Mouse (Mus musculus): ENCODE data around the gene Bcl7a. TPM values are rescaled to one million over a fixed set of nuclear protein-coding genes. Genes with fewer than 3 reads are reported as not detected.

Gene Bcl7a
- total and polyA plus RNA-seq, 3 experiments: 14.8 to 49.4 (median 41.0) TPM

DNA sequence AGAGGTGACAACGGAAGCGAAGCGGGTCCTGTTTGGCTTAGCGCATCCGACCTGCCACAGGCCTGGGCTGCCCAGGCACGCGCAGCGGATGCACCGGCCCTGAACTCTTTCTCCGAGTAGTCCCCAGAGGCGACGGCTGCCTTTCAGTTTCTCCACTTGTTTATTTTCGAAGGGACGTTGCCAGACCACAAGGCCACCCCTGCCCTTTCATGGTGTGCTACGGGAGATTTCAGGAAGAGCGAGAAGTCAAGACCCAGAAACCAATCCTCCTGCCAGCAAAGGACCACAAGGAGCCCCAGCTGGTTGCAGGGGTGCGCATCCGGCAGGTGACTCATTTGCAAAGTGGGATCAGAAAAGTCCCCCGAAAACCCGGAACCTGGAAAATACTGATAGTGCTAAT lies 38.3 kb downstream of the Bcl7a start:
- H3K4me3 ChIP-seq (ENCODE audit: low read depth, low read length): no peak overlapping the region

DNA sequence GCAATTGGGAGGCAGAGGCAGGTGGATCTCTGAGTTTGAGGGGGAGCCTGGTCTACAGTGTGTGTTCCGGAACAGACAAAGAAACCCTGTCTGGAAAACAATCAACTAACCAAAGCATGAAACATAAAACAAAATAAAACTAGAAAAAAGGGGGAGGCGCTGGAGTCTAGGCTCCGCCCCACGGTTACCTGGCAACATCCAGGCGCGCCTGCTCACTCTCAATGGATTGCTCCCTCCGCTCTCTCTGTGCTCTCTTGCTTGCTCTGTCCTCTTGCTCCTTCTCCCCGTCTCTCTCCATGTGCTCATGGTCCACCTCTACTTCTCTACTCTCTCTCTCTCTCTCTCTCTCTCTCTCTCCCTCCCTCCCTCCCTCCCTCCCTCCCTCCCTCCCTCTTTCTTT lies 39.1 kb downstream of the Bcl7a start:
- TF ChIP-seq TAL1 (conservative IDR thresholded peaks at IDR 0.05; ENCODE audit: low read depth, low read length) (no peak), GATA1 (IDR thresholded peaks at IDR 0.05; ENCODE audit: borderline replicate concordance, low read length) (no peak), CTCF (IDR thresholded peaks at IDR 0.05; ENCODE audit: low read depth, low read length) (no peak), GATA2 (IDR thresholded peaks at IDR 0.05; ENCODE audit: borderline replicate concordance, low read depth, low read length) (no peak), POLR2AphosphoS5 (IDR thresholded peaks at IDR 0.05; ENCODE audit: insufficient replicate concordance, low read depth, low read length) (no peak)
- Histone ChIP-seq H3K4me1 (ENCODE audit: insufficient read depth, low read depth, low read length) (no peaks in the 10 kb centered on the region), H3K9me3 (replicated peaks) (no peaks in the 10 kb centered on the region; the same call in 1 of the 2 replicates), H3K4me3 (ENCODE audit: low read depth, low read length) (no peak overlapping the region), H3K27me3 (ENCODE audit: insufficient read depth, low read length) (peaks cover 15% of the 10 kb centered on the region), H3K36me3 (replicated peaks) (peaks cover 4% of the 10 kb centered on the region)
- no peak for DNase-seq (ENCODE audit: low spot score)
- no peak for ATAC-seq (ENCODE audit: extremely low read depth, insufficient number of reproducible peaks, low FRiP score, poor library complexity, severe bottlenecking)

More for the DNA sequence above, 38.3 kb downstream of the Bcl7a start:
- Histone ChIP-seq H3K27me3 (ENCODE audit: insufficient read depth, low read length) (peaks cover 13% of the 10 kb centered on the region), H3K9me3 (replicated peaks) (no peaks in the 10 kb centered on the region; the same call in 1 of the 2 replicates), H3K4me1 (ENCODE audit: insufficient read depth, low read depth, low read length) (no peaks in the 10 kb centered on the region), H3K36me3 (replicated peaks) (peaks cover 8% of the 10 kb centered on the region)
- no peak for DNase-seq (ENCODE audit: low spot score)
- TF ChIP-seq GATA2 (IDR thresholded peaks at IDR 0.05; ENCODE audit: borderline replicate concordance, low read depth, low read length): no peak
- no peak for TF ChIP-seq GATA1 (IDR thresholded peaks at IDR 0.05; ENCODE audit: borderline replicate concordance, low read length)
- TF ChIP-seq POLR2AphosphoS5 (IDR thresholded peaks at IDR 0.05; ENCODE audit: insufficient replicate concordance, low read depth, low read length): no peak
- TF ChIP-seq TAL1 (conservative IDR thresholded peaks at IDR 0.05; ENCODE audit: low read depth, low read length): no peak
- no peak for TF ChIP-seq CTCF (IDR thresholded peaks at IDR 0.05; ENCODE audit: low read depth, low read length)
- ATAC-seq (ENCODE audit: extremely low read depth, insufficient number of reproducible peaks, low FRiP score, poor library complexity, severe bottlenecking): no peak

DNA sequence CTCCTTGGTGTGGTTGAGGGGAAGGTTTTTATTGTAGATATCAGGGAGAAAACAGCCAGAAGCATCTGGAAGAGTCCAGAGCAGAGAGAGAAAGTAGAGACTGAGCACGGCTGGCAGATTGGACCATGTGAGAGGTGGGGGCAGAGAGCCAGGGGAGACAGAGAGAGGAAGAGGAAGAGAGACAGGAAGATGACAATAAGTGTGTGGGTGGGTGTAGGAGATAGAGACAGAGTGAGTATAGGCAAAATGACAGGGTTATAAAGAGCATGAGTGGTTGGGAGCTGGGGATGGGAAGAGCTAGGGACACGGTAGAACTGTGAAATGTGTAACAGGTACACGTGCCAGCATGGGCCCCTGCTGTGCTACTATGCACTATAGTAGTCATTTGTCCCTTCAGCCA lies 44.8 kb downstream of the Bcl7a start:
- TF ChIP-seq TAL1 (conservative IDR thresholded peaks at IDR 0.05; ENCODE audit: low read depth, low read length): no peak
- TF ChIP-seq CTCF (IDR thresholded peaks at IDR 0.05; ENCODE audit: low read depth, low read length): no peak
- TF ChIP-seq GATA1 (IDR thresholded peaks at IDR 0.05; ENCODE audit: borderline replicate concordance, low read length): no peak
- TF ChIP-seq POLR2AphosphoS5 (IDR thresholded peaks at IDR 0.05; ENCODE audit: insufficient replicate concordance, low read depth, low read length): no peak
- TF ChIP-seq GATA2 (IDR thresholded peaks at IDR 0.05; ENCODE audit: borderline replicate concordance, low read depth, low read length): no peak
- Histone ChIP-seq H3K9me3 (replicated peaks) (no peaks in the 10 kb centered on the region; the same call in 1 of the 2 replicates), H3K4me3 (ENCODE audit: low read depth, low read length) (no peak overlapping the region), H3K27me3 (ENCODE audit: insufficient read depth, low read length) (peaks cover 14% of the 10 kb centered on the region), H3K36me3 (replicated peaks) (no peaks in the 10 kb centered on the region), H3K4me1 (ENCODE audit: insufficient read depth, low read depth, low read length) (peaks cover 13% of the 10 kb centered on the region)
- DNase-seq (ENCODE audit: low spot score): no peak
- ATAC-seq (ENCODE audit: extremely low read depth, insufficient number of reproducible peaks, low FRiP score, poor library complexity, severe bottlenecking): no peak

DNA sequence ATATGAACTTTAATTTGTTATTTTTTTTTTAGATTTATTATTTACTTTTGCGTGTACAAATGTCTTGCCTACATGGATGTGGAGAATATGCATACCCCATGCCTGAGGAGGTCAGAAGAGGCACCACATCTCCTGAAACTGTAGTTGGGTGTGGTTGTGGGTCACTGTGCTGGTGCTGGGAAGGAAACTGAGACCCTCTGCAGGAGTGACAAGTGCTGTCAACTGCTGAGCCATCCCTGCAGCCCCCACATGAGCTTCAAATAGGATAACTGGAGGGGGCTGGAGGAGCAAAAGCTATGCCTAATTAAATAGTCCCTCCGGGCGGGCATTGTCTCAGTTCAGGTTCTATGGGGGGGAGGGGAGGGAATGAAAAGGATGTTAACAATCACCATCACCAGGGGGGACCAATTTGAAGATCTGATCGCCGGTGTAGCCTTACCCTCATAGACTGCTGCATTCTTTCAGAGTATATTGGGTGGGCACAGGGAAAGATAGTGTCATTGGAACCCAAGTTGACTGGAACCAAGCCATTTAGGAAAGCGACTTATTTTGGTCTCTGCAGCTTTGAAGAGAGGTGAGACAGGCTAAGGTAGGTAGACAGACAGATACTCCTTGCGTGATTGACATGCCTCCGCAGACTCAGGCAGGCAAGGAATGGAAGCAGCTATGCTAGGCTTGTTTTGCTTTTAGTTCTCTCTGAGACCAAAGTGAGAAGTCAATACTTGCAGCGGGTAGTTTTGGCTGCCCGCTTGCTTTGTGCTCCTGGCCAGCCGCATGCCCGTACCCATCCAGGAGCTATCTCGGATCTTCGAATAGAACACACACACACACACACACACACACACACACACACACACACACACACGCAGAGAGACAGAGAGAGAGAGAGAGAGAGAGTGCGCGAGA lies 47.2 kb downstream of the Bcl7a start:
- TF ChIP-seq POLR2AphosphoS5 (IDR thresholded peaks at IDR 0.05; ENCODE audit: insufficient replicate concordance, low read depth, low read length) (no peak), GATA2 (IDR thresholded peaks at IDR 0.05; ENCODE audit: borderline replicate concordance, low read depth, low read length) (no peak), GATA1 (IDR thresholded peaks at IDR 0.05; ENCODE audit: borderline replicate concordance, low read length) (no peak), TAL1 (conservative IDR thresholded peaks at IDR 0.05; ENCODE audit: low read depth, low read length) (no peak), CTCF (IDR thresholded peaks at IDR 0.05; ENCODE audit: low read depth, low read length) (no peak)
- DNase-seq (ENCODE audit: low spot score): no peak

DNA sequence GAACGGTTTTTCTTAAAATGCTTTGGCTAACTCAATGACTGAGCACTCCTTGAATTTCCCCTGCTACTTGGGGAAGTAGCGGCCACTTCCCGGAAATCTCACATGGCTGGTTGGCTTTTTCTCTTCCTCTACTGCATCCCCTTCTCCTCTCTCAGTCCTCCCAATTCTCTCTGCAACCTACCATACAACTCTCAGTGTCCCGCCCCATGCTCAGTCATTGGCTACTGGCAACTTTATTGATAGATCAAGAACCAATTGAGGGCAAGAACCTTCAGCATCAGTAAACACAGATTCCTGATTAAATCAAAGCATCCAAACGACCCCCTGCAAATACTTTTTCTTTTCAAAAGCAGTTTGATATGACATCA lies 47.8 kb downstream of the Bcl7a start:
- TF ChIP-seq POLR2AphosphoS5 (IDR thresholded peaks at IDR 0.05; ENCODE audit: insufficient replicate concordance, low read depth, low read length) (no peak), TAL1 (conservative IDR thresholded peaks at IDR 0.05; ENCODE audit: low read depth, low read length) (no peak), GATA1 (IDR thresholded peaks at IDR 0.05; ENCODE audit: borderline replicate concordance, low read length) (no peak), CTCF (IDR thresholded peaks at IDR 0.05; ENCODE audit: low read depth, low read length) (no peak), GATA2 (IDR thresholded peaks at IDR 0.05; ENCODE audit: borderline replicate concordance, low read depth, low read length) (no peak)
- no peak for ATAC-seq (ENCODE audit: extremely low read depth, insufficient number of reproducible peaks, low FRiP score, poor library complexity, severe bottlenecking)

More for the DNA sequence above, 47.2 kb downstream of the Bcl7a start:
- H3K4me1 ChIP-seq (ENCODE audit: insufficient read depth, low read depth, low read length): peaks cover 32% of the 10 kb centered on the region
- ATAC-seq (ENCODE audit: extremely low read depth, insufficient number of reproducible peaks, low FRiP score, poor library complexity, severe bottlenecking): no peak
- no peak overlapping the region for H3K4me3 ChIP-seq (ENCODE audit: low read depth, low read length)
- peaks cover 11% of the 10 kb centered on the region for H3K27me3 ChIP-seq (ENCODE audit: insufficient read depth, low read length)
- no peaks in the 10 kb centered on the region for H3K9me3 ChIP-seq (replicated peaks)
- H3K36me3 ChIP-seq (replicated peaks): no peaks in the 10 kb centered on the region

DNA sequence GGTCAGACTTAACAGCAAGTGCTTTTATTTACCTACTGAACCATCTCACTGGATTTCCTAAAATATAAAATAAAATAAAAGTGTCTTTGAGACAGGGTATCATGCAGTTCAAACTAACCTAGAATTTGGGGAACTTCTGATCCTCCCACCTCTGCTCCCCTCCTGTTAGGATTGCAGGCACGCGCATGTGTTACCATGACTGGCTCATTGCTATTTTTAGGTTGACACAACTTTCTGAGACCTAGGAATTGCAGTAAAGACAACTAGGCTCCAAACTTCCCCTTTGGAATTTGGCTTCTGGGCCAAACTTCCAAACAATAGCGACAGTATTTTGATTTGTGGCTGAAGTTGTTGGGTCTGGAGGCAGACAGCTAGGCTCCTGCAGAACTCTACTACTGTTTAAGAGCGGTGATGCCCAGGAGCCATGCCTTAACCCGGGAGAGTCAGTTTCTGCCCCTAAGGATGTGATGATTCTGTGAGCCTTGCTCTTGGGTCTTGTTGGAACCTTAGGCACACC lies 50.2 kb downstream of the Bcl7a start:
- ATAC-seq (ENCODE audit: extremely low read depth, insufficient number of reproducible peaks, low FRiP score, poor library complexity, severe bottlenecking): no peak
- H3K4me1 ChIP-seq (ENCODE audit: insufficient read depth, low read depth, low read length): peaks cover 52% of the 10 kb centered on the region
- TF ChIP-seq GATA1 (IDR thresholded peaks at IDR 0.05; ENCODE audit: borderline replicate concordance, low read length) (no peak), POLR2AphosphoS5 (IDR thresholded peaks at IDR 0.05; ENCODE audit: insufficient replicate concordance, low read depth, low read length) (no peak), TAL1 (conservative IDR thresholded peaks at IDR 0.05; ENCODE audit: low read depth, low read length) (no peak), CTCF (IDR thresholded peaks at IDR 0.05; ENCODE audit: low read depth, low read length) (no peak), GATA2 (IDR thresholded peaks at IDR 0.05; ENCODE audit: borderline replicate concordance, low read depth, low read length) (no peak)

More for the DNA sequence above, 47.8 kb downstream of the Bcl7a start:
- Histone ChIP-seq H3K9me3 (replicated peaks) (no peaks in the 10 kb centered on the region), H3K4me3 (ENCODE audit: low read depth, low read length) (no peak overlapping the region), H3K27me3 (ENCODE audit: insufficient read depth, low read length) (peaks cover 11% of the 10 kb centered on the region), H3K4me1 (ENCODE audit: insufficient read depth, low read depth, low read length) (peaks cover 39% of the 10 kb centered on the region), H3K36me3 (replicated peaks) (peaks cover 4% of the 10 kb centered on the region)
- DNase-seq (ENCODE audit: low spot score): no peak

More for the DNA sequence above, 50.2 kb downstream of the Bcl7a start:
- no peak for DNase-seq (ENCODE audit: low spot score)
- Histone ChIP-seq H3K4me3 (ENCODE audit: low read depth, low read length) (peak overlapping the region; percentile 91), H3K36me3 (replicated peaks) (peaks cover 21% of the 10 kb centered on the region), H3K9me3 (replicated peaks) (no peaks in the 10 kb centered on the region), H3K27me3 (ENCODE audit: insufficient read depth, low read length) (peaks cover 4% of the 10 kb centered on the region; the same call in 1 of the 2 replicates)
